ENCODE assay signal across 8 mouse cellular contexts in the genomic region with DNA sequence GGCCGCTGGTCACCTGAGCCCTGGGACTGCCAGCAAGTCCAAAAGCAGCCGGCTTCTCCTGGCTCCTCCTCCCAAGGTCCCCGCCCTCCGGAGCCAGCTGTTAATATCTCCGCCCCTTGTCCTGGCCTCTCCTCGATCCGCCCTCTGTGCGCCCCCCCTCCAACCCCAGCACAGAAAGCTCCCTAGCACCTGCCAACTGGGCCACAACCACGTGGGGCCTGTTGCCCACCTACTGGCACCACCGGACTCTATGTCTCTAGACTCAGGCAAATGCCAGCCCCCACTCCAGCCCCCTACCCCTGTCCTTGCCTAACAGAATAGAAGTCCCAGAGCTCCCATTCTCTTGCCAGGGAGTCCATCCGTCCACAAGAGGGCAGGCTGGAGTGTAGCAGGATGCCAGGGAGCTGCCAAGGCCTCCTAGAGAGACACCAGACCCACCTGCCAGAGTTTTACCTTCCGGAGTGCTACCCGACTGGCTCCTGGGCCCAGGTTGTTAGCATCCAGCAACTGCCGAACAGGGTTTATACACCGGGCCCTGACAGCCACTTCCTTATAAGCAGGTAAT. TPM values are rescaled to one million over a fixed set of nuclear protein-coding genes. Genes with fewer than 3 reads are reported as not detected.
A peak's percentile ranks its signal among the peaks of the same experiment; 100 is the strongest.
DNase-seq lines count a peak whose midpoint lies in the region; ATAC-seq and TF ChIP-seq lines count a peak whose summit lies in the region.

No protein-coding gene starts in this region.

- no peaks in the 10 kb centered on the region for H3K36me3 ChIP-seq in ES-E14 (ENCODE audit: control insufficient read depth, insufficient read depth, low read length, poor library complexity, severe bottlenecking)
- no peaks in the 10 kb centered on the region for H3K36me3 ChIP-seq in forebrain, embryonic 14.5 days (ENCODE audit: control insufficient read depth, insufficient read depth, low read length)
- no peaks in the 10 kb centered on the region for H3K36me3 ChIP-seq in liver, embryonic 16.5 days (ENCODE audit: control insufficient read depth, insufficient read depth)

- H3K4me3 ChIP-seq in ES-E14 (ENCODE audit: insufficient read depth in 1 of 2, low read depth in 1 of 2, low read length in 2 of 2, poor library complexity in 1 of 2, severe bottlenecking in 1 of 2) = peak overlapping the region; percentile 17 to 70; a peak in 3 of 4 replicates
- H3K4me3 ChIP-seq in forebrain, embryonic 14.5 days (ENCODE audit: low read depth, low read length) = no peak overlapping the region
- H3K4me3 ChIP-seq in liver, embryonic 16.5 days (ENCODE audit: low read depth, low read length) = peak overlapping the region; percentile 36

- DNase-seq in ES-E14 (ENCODE audit: low read depth, low spot score) = peak; percentile 67
- DNase-seq in forebrain, embryonic 14.5 days (ENCODE audit: low spot score) = peak; percentile 81
- peak; percentile 75 to 84 for DNase-seq in heart, postnatal 14 days
- peak; percentile 82 for DNase-seq in layer of hippocampus, adult 11-12 months (ENCODE audit: low spot score)
- peak; percentile 62 for DNase-seq in ovary, adult 18-20 months (ENCODE audit: low spot score)
- DNase-seq in thymus, postnatal 25 days = peak; percentile 67

- peak overlapping the region; percentile 20; the same call in 1 of the 2 replicates for H3K4me2 ChIP-seq in forebrain, embryonic 14.5 days (ENCODE audit: low read length)
- H3K4me2 ChIP-seq in liver, embryonic 16.5 days (ENCODE audit: low read depth, low read length) = peak overlapping the region; percentile 53

- H3K4me1 ChIP-seq in ES-E14 (ENCODE audit: control insufficient read depth in 2 of 2, insufficient read depth in 2 of 2, low read length in 2 of 2, poor library complexity in 1 of 2) = peaks cover 2 to 6% of the 10 kb centered on the region in 2 experiments; a peak in 2 of 4 replicates
- H3K4me1 ChIP-seq in forebrain, embryonic 14.5 days (ENCODE audit: control insufficient read depth, insufficient read depth, low read length) = no peaks in the 10 kb centered on the region
- H3K4me1 ChIP-seq in liver, embryonic 16.5 days (ENCODE audit: control insufficient read depth, low read depth, low read length) = peaks cover 41% of the 10 kb centered on the region

- 7% methylated on average over 15 of the region's 15 CpGs for WGBS in forebrain, embryonic 14.5 days
- WGBS in liver, embryonic 16.5 days (ENCODE audit: insufficient replicate concordance) = 16% methylated on average over 15 of the region's 15 CpGs

- H3K27ac ChIP-seq in ES-E14 (ENCODE audit: insufficient read depth, low read depth, low read length, poor library complexity, severe bottlenecking) = no peak overlapping the region
- no peak overlapping the region for H3K27ac ChIP-seq in forebrain, embryonic 14.5 days (ENCODE audit: low read depth, low read length)
- H3K27ac ChIP-seq in liver, embryonic 16.5 days (ENCODE audit: low read length) = 0 out of 2 replicates have a peak overlapping the region, but pooled peaks have one; percentile 38

- intact Hi-C loops in heart, postnatal 14 days (cut with DNase I) = loop anchor here (10.0 kb wide), 1 partner anchor 365 kb away; no protein-coding TSS in a partner anchor

- 0 out of 2 replicates have a peak, but pooled peaks cover 11% of the 10 kb centered on the region for H3K27me3 ChIP-seq in forebrain, embryonic 14.5 days (replicated peaks; ENCODE audit: control insufficient read depth, insufficient read depth, low read length)
- no peaks in the 10 kb centered on the region for H3K27me3 ChIP-seq in liver, embryonic 16.5 days (ENCODE audit: control insufficient read depth, insufficient read depth, low read depth, low read length)

- H3K9me3 ChIP-seq in ES-E14 (ENCODE audit: control insufficient read depth, insufficient read depth, low read depth, low read length) = no peaks in the 10 kb centered on the region
- H3K9me3 ChIP-seq in forebrain, embryonic 14.5 days (replicated peaks; ENCODE audit: control insufficient read depth, low read length) = no peaks in the 10 kb centered on the region
- no peaks in the 10 kb centered on the region for H3K9me3 ChIP-seq in liver, embryonic 16.5 days (replicated peaks; ENCODE audit: control insufficient read depth, low read length)

- H3K9ac ChIP-seq in ES-E14 (ENCODE audit: insufficient read depth, low read depth, low read length, poor library complexity, severe bottlenecking) = no peak overlapping the region
- H3K9ac ChIP-seq in forebrain, embryonic 14.5 days (ENCODE audit: low read length) = no peak overlapping the region
- peak overlapping the region; percentile 47 for H3K9ac ChIP-seq in liver, embryonic 16.5 days (ENCODE audit: low read depth, low read length)

- ATAC-seq in cerebellum, adult (ENCODE audit: insufficient number of reproducible peaks, low FRiP score, low TSS enrichment) = peak; percentile 53; the same call in 1 of the 2 replicates
- ATAC-seq in forebrain, embryonic 14.5 days = peak; percentile 78
- peak; percentile 37 for ATAC-seq in liver, embryonic 16.5 days (ENCODE audit: low read depth)

- in situ Hi-C loops in ES-E14 (cut with MboI; ENCODE audit: low sequenced_read_pairs in 2 of 2, unreplicated experiment in 2 of 2) = loop anchor here in 1 of 2 experiments (25.0 kb wide), 1 partner anchor 562 kb away; the partner anchor contains the start of gene Ndc1

TF ChIP-seq in ES-E14, 5 proteins besides CTCF, POLR2A, EP300 and RAD21:
- TF ChIP-seq HCFC1 (IDR thresholded peaks at IDR 0.05; ENCODE audit: borderline replicate concordance, insufficient read depth, low read length) (no peak), ZNF384 (IDR thresholded peaks at IDR 0.05; ENCODE audit: low read depth, low read length) (no peak), ZC3H11A (IDR thresholded peaks at IDR 0.05; ENCODE audit: borderline replicate concordance, low read depth, low read length) (no peak), CHD2 (IDR thresholded peaks at IDR 0.05; ENCODE audit: low read depth, low read length) (no peak), MAFK (IDR thresholded peaks at IDR 0.05; ENCODE audit: insufficient read depth, low read depth, low read length) (no peak)

RNA-seq across cellular contexts. Expression of gene Acot11, which starts 4.9 kb away (rescaled TPM):
- 2.1 and 2.5 TPM in 2 replicates for total RNA-seq in ES-E14 (2012; rRNA removed)
- polyA plus RNA-seq in forebrain, embryonic 14.5 days (2014; fragmentation: Nextera tagmentation; extraction: Ambion mirVana) = 0.77 and 1.3 TPM in 2 replicates
- 10 to 100 TPM; 27.8 to 30.3 TPM for total RNA-seq in heart, postnatal 14 days (2021)
- 4.9 and 6.1 TPM in 2 replicates for polyA plus RNA-seq in liver, embryonic 16.5 days (2015; fragmentation: Nextera tagmentation; extraction: Ambion mirVana)
